Mouse (Mus musculus) lung, embryonic 16.5 days (tissue): ENCODE results near the gene Rce1. TPM values are rescaled to one million over a fixed set of nuclear protein-coding genes. Genes with fewer than 3 reads are reported as not detected.

ENCODE experiments used
- ATAC-seq: fragments of 200-750 bp; cut with Nextera tagmentation; 2 replicates; pipeline ENCODE4 v1.8.0; 2017; ENCODE audit warnings: low read depth, mild to moderate bottlenecking, moderate library complexity
- H3K27ac ChIP-seq: fragments of 300-500 bp; sonication (generic); 2 replicates; pipeline ENCODE4 v1.5.1; 2014; ENCODE audit warnings: mild to moderate bottlenecking, control low read depth, low read length
- H3K27me3 ChIP-seq: fragments of 300-500 bp; sonication (generic); 2 replicates; pipeline ENCODE4 v1.6.1; 2014; ENCODE audit warnings: low read depth, low read length, mixed read lengths; ENCODE audit not compliant: control insufficient read depth, insufficient read depth
- H3K36me3 ChIP-seq: fragments of 300-500 bp; sonication (generic); 2 replicates; pipeline ENCODE4 v1.6.1; 2014; ENCODE audit warnings: low read length; ENCODE audit not compliant: control insufficient read depth, insufficient read depth
- H3K4me1 ChIP-seq: fragments of 300-500 bp; sonication (generic); replicated peaks from 2 replicates; pipeline ENCODE4 v1.6.1; 2014; ENCODE audit warnings: low read length, mixed read lengths; ENCODE audit not compliant: control insufficient read depth, insufficient read depth
- H3K4me2 ChIP-seq: fragments of 300-500 bp; sonication (generic); 2 replicates; pipeline ENCODE4 v1.6.1; 2014; ENCODE audit warnings: low read depth, low read length, control low read depth
- H3K4me3 ChIP-seq: fragments of 300-500 bp; sonication (generic); 2 replicates; pipeline ENCODE4 v1.5.1; 2014; ENCODE audit warnings: mild to moderate bottlenecking, low read length, control low read depth
- H3K9ac ChIP-seq: fragments of 300-500 bp; sonication (generic); 2 replicates; pipeline ENCODE4 v1.6.1; 2014; ENCODE audit warnings: low read length, control low read depth
- H3K9me3 ChIP-seq: fragments of 300-500 bp; sonication (generic); 2 replicates; pipeline ENCODE4 v1.6.1; 2016; ENCODE audit warnings: low read length; ENCODE audit not compliant: control insufficient read depth
- WGBS: fragments of 180-500 bp; shearing (Covaris S2); extraction: QIAGEN DNeasy Blood & Tissue Kit; methylation state at CpG from one replicate; pipeline ENCODE4 v1.1.7; 2014; 5-methylcytosine and 5-hydroxymethylcytosine counted together
- polyA plus RNA-seq: library from polyadenylated mRNA; unstranded; fragments of >200 nt; fragmentation: Nextera tagmentation; extraction: Ambion mirVana; gene quantifications from 2 replicates; pipeline ENCODE4 v1.2.1, GENCODE M21; 2015

Gene Rce1
- polyA plus RNA-seq, 1 experiment from 2014 or later = 68.3 TPM

DNA sequence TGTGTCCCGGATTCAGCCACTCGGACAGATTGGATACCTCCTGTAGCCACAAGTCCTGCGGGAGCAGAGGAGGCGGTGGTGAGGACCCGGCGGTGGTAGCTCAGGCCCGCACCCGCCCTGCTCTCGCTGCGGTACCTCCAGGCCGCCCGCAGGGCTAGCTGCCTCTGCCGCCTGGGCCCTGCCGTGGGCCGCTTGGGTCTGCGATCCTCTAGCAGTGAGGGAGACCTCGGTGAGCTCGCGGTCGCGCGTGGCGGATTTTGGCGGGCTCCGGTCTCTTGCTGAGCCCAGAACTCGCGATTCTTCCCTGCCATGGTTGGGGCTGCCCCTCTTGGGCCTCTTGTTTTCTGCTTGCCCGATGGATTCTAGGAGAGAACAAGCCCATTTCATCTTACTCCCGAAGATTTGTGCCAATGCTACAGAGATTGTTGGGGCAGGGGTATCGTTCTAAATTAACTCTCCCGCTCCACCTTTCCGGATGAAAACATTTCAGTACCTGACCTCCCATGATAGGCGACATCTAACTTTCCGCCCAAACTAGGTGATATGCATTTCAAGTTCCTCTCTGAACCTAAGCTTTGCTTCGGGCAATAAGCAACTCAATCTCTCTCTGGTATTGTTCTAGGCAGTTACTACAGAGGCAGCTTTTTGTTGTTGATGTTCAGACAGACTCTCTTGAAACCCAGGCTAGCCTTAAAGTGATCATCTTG is 541 bp upstream of the Rce1 start:
- peak; percentile 64 for ATAC-seq
- H3K4me3 ChIP-seq = peak overlapping the region; percentile 95
- peaks cover 18% of the 10 kb centered on the region for H3K4me1 ChIP-seq
- H3K4me2 ChIP-seq = peak overlapping the region; percentile 88
- no peaks in the 10 kb centered on the region for H3K9me3 ChIP-seq
- peak overlapping the region; percentile 98 for H3K9ac ChIP-seq
- peak overlapping the region; percentile 85 for H3K27ac ChIP-seq
- no peaks in the 10 kb centered on the region for H3K27me3 ChIP-seq
- peaks cover 6% of the 10 kb centered on the region; the same call in 1 of the 2 replicates for H3K36me3 ChIP-seq
- WGBS = under 1% methylated on average over 35 of the region's 35 CpGs

DNA sequence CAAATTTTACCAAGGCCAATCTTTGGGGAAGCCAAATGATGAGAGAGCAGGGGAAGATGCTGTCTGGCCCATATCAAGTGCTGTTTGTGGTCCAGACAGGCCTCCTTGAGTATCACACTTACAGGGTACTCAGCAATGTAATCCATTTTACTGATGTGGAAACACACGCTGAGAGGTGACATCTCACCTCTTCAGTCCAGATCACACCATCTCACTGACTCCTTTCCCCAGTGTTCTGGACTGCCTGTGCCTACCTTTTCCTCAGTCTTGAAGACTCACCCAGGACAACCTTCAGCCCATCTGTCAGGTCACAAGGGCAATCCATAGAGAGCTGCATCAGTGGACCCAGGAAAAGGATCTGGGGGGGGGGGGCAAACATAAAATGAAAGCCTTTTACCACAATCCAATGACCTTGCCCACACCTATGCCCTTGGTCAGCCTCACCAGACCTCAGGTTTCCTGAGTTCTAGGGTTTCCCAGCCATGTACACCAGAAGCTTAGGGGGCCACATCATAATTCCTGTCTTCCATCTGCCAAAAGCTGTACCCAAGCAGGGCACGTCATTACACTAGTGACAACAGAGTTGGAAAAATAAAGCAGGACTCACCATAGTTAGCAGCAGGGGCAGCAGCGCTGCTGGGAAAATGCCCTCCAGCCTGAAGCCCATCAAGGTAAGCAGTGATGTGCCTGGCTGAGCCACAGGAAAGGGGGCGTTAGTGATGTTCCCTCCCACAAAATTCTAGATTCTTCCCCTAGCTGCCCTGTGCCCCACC is 849 bp downstream of the Rce1 start:
- ATAC-seq = no peak
- H3K9me3 ChIP-seq = no peaks in the 10 kb centered on the region
- H3K27ac ChIP-seq = peak overlapping the region; percentile 85
- WGBS = 14% methylated on average over 4 of the region's 4 CpGs
- H3K4me2 ChIP-seq = peak overlapping the region; percentile 87
- no peaks in the 10 kb centered on the region for H3K27me3 ChIP-seq
- H3K4me1 ChIP-seq = peaks cover 18% of the 10 kb centered on the region
- peak overlapping the region; percentile 98 for H3K9ac ChIP-seq
- peak overlapping the region; percentile 95 for H3K4me3 ChIP-seq
- peaks cover 6% of the 10 kb centered on the region; the same call in 1 of the 2 replicates for H3K36me3 ChIP-seq

DNA sequence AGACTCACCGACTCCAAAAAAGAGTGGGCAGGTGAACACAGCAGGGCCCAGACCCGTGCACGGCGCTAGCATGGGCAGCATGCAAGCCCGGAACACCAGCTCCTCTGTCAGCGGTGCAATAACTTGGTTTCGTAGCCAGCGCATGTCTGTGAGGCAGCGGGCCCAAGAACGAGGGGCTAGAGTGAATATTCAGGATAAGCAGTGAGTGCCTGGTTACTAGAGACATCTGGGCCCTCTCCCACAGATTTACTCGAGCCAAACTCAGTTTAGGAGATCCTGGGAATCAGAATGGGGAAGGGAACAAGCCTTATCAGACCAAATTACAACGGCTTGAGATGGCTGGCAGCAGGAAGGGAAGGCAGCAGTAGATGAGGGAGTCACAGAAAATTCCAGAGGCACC is 1.4 kb downstream of the Rce1 start:
- Histone ChIP-seq H3K9ac (no peak overlapping the region; the same call in 1 of the 2 replicates), H3K9me3 (no peaks in the 10 kb centered on the region), H3K4me3 (no peak overlapping the region), H3K36me3 (peaks cover 6% of the 10 kb centered on the region; the same call in 1 of the 2 replicates), H3K27me3 (no peaks in the 10 kb centered on the region), H3K4me1 (peaks cover 18% of the 10 kb centered on the region), H3K27ac (no peak overlapping the region), H3K4me2 (no peak overlapping the region)
- ATAC-seq = no peak
- 91% methylated on average over 12 of the region's 12 CpGs for WGBS

DNA sequence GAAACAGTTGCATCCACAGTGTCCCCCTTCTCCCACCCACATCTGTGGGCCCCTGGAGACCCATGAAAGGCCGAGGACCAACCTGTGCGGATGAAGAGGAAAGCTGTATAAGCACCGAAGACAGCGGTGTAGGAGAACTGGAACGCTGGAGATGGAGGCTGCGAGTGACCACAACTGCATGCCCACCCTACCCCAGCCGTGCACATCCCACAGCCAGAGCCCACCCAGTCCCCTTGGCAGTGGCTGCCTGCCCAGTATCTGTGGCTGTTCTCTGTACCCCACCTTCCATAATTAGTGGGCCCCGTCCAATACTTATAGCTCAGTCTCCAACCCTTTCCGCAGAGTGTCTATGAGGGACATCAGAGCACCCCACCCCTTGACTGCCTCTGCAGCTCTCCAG is 2.0 kb downstream of the Rce1 start:
- H3K27me3 ChIP-seq = no peaks in the 10 kb centered on the region
- no peak overlapping the region for H3K4me2 ChIP-seq
- no peaks in the 10 kb centered on the region for H3K9me3 ChIP-seq
- peaks cover 6% of the 10 kb centered on the region; the same call in 1 of the 2 replicates for H3K36me3 ChIP-seq
- H3K27ac ChIP-seq = no peak overlapping the region
- ATAC-seq = no peak
- no peak overlapping the region for H3K4me3 ChIP-seq
- 93% methylated on average over 9 of the region's 9 CpGs for WGBS
- no peak overlapping the region for H3K9ac ChIP-seq
- H3K4me1 ChIP-seq = peaks cover 18% of the 10 kb centered on the region

DNA sequence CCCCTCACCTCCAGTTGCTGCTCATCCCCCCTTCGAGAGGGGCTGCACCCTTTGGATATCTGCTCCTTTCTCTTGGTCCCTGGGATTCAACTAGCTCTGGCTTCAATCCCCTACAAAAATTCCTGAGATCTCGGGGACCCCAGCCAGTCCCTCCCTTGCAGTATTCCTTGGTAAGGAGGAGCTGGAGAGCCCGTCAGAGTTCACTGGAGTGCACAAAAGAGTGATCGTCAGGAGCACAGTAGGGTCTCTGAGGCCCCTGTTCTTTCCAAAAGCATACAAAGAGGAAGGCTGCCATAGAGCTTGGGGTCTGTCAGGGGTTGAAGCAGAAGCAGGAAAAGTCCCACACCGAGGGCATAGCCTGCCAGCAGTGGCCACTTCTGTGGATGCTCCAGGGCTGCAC is 2.7 kb downstream of the Rce1 start:
- H3K27ac ChIP-seq = no peak overlapping the region
- no peak for ATAC-seq
- 84% methylated on average over 5 of the region's 5 CpGs for whole genome bisulfite sequencing
- H3K9me3 ChIP-seq = no peaks in the 10 kb centered on the region
- H3K4me2 ChIP-seq = no peak overlapping the region
- no peak overlapping the region for H3K9ac ChIP-seq
- peaks cover 18% of the 10 kb centered on the region for H3K4me1 ChIP-seq
- H3K36me3 ChIP-seq = peaks cover 6% of the 10 kb centered on the region; the same call in 1 of the 2 replicates
- no peaks in the 10 kb centered on the region for H3K27me3 ChIP-seq
- H3K4me3 ChIP-seq = no peak overlapping the region

DNA sequence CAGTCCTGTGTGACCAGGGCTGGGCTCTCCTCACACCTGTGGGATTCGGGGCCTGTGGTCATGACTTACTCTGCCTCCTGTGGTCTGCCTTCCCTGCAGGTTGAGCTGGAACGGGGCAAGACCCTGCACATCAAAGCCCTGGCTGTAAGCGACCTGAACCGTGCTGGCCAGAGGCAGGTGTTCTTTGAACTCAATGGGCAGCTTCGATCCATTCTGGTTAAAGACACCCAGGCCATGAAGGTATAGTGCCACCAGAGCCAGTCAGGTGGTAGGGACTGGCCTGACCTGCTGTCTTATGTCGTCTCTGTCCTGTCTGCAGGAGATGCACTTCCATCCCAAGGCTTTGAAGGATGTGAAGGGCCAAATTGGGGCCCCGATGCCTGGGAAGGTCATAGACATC is 4.7 kb downstream of the Rce1 start:
- WGBS = 83% methylated on average over 7 of the region's 7 CpGs
- H3K36me3 ChIP-seq = peaks cover 6% of the 10 kb centered on the region; the same call in 1 of the 2 replicates
- no peaks in the 10 kb centered on the region for H3K27me3 ChIP-seq
- H3K9me3 ChIP-seq = no peaks in the 10 kb centered on the region
- H3K4me3 ChIP-seq = no peak overlapping the region
- no peak overlapping the region for H3K4me2 ChIP-seq
- H3K4me1 ChIP-seq = peaks cover 15% of the 10 kb centered on the region
- no peak for ATAC-seq
- H3K9ac ChIP-seq = no peak overlapping the region
- H3K27ac ChIP-seq = no peak overlapping the region

DNA sequence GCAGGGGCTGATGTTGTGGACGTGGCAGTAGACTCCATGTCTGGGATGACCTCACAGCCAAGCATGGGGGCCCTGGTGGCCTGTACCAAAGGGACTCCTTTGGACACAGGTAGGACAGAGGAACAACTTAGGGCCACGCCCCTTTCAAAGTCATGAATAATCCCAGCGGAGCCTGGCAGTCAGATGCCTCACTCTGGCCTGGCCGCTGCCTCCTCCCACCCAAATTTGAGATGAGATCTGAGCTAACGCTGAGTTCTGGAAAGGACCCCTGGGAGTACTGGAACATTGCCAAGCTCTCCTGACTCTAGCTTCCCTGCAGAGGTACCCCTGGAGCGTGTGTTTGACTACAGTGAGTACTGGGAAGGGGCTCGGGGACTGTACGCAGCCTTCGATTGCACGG is 6.0 kb downstream of the Rce1 start:
- Histone ChIP-seq H3K4me1 (peaks cover 13% of the 10 kb centered on the region), H3K27me3 (no peaks in the 10 kb centered on the region), H3K4me2 (no peak overlapping the region), H3K4me3 (no peak overlapping the region), H3K9me3 (no peaks in the 10 kb centered on the region), H3K36me3 (peaks cover 6% of the 10 kb centered on the region; the same call in 1 of the 2 replicates), H3K27ac (no peak overlapping the region), H3K9ac (no peak overlapping the region)
- 76% methylated on average over 10 of the region's 10 CpGs for WGBS
- no peak for ATAC-seq

DNA sequence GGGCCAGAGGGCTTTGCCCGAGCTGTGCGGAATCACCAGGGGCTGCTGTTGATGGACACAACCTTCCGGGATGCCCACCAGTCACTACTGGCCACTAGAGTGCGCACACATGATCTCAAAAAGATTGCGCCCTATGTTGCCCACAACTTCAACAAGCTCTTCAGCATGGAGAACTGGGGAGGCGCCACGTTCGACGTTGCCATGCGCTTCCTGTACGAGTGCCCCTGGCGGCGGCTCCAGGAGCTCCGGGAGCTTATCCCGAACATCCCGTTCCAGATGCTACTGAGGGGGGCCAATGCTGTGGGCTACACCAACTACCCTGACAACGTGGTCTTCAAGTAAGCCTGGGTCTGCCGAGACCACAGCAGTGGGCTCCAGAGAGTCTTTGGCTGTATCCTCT is 7.3 kb downstream of the Rce1 start:
- Histone ChIP-seq H3K27me3 (no peaks in the 10 kb centered on the region), H3K4me3 (no peak overlapping the region), H3K4me1 (peaks cover 20% of the 10 kb centered on the region), H3K4me2 (no peak overlapping the region), H3K9me3 (no peaks in the 10 kb centered on the region), H3K36me3 (peaks cover 12% of the 10 kb centered on the region), H3K9ac (peak overlapping the region; percentile 23; the same call in 1 of the 2 replicates), H3K27ac (no peak overlapping the region)
- 25% methylated on average over 18 of the region's 18 CpGs for WGBS
- no peak for ATAC-seq

DNA sequence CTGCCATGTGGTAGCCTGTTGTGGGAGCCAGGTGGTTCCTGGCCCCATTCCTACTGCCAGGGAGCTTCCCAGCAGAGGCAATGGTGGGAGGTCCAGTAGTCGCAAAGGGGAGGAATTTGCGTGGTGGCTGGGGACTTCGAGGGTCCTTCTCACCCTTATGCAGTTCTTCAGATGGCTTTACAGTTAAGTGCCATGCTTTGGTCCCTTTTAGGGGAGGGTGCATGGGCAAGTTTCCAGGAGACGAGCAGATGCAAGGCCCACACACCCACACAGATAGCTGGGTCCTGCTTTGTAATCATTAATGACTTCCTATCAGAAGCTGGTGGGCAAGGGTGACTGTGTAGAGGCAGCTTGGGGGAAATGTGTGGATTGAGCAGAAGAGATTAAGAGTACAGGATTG is 8.9 kb downstream of the Rce1 start:
- Histone ChIP-seq H3K4me1 (peaks cover 20% of the 10 kb centered on the region), H3K27ac (no peak overlapping the region), H3K36me3 (peaks cover 18% of the 10 kb centered on the region), H3K4me3 (no peak overlapping the region), H3K9ac (no peak overlapping the region), H3K9me3 (no peaks in the 10 kb centered on the region), H3K4me2 (peak overlapping the region; percentile 86; the same call in 1 of the 2 replicates), H3K27me3 (no peaks in the 10 kb centered on the region)
- ATAC-seq = no peak
- WGBS = 24% methylated on average over 4 of the region's 4 CpGs
